Mouse (Mus musculus) left cerebral cortex, adult 11 months (tissue): Measurements from ENCODE around the gene Abr.

Source experiments
- DNase-seq: peaks from one replicate; pipeline ENCODE4 v3.0.0; 2022; ENCODE audit warnings: low spot score

Abr gene

GRCm38 (mm10) chr11:76493811-76494274 is 128.3 kb downstream of the Abr start:
- DNase-seq, result no peak

DNA sequence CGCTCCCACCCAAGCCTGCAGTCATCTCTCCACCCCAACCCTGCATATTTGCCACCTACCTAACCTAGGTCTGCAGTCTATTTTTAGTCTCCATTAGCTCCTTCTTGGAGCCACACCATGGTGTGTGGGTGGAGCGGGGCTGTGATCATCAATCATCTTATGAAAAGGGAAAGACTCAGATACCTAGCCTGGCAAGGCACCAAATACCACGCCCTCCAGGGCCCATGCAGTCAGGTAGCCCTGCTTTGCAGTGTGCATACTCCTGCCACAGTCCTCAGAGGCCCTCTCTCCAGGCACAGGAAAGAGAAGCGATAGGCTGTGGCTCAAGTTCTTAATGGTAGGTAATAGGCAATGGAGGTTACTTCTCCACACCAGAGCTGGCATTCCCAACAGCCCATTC is 128.9 kb downstream of the Abr start:
- no peak for DNase-seq

DNA sequence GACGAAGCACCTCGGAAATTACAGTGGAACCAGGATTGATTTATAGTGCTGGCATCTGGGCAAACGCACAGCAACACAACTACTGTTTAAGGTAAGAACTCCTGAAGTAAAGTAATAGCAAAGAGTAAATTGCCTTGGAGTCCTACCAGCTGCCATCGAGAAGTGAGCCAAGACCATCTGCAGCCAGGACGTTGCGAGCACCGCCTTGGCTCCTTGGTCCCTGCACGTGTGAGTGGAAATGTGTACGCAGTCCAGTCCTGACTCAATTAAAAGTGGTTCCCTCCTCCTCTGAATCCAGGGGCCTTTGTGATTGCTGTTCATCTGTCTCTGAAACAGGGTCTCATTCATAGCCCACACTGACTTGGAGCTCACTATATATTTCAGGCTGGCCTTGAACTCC is 130.3 kb downstream of the Abr start:
- no peak for DNase-seq

- DNase-seq, result no peak
Observed at GRCm38 (mm10) chr11:76489407-76489806, 132.7 kb downstream of the Abr start.

DNA sequence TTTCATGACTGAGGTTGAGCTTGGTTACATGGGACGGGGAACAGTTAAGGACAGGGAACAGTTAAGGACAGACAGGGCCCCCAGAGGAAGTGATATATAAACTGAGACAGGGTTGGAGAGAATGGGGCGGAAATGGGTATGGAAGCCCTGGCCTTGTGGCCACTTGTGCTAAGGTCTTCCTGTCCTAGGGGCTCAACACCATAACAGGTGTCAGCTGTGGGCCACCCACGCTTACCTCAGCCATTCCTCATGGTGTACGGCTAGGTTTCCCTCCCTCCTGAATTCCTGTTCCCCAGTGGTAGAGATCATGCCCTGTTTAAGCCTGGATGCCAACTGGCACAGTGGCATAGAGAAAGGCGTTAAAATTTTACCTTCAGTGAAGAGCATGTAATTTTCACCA is 135.1 kb downstream of the Abr start:
- DNase-seq, result no peak

DNA sequence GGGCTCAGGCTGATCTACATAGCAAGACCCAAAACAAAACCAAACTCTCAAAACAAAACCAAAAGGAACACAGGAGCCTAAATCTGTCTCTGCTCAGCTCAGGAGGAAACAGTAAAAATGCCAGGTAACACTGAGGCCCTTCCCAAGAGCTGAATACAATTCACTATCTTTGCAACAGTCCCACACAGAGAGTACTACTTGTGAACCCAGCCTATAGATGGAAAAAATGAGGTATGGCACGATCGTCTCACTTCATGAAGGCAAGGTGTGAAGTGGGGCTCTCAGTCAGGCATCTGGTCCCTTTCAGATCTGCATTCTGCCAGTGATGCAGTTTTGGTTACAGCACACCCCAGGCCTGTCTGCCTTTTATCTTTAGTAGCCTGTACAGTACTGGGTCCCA is 138.1 kb downstream of the Abr start:
- DNase-seq, result no peak

GRCm38 (mm10) chr11:76483171-76483727 is 138.9 kb downstream of the Abr start:
- no peak for DNase-seq

- DNase-seq, result no peak
Observed at GRCm38 (mm10) chr11:76482697-76483096, 139.4 kb downstream of the Abr start.

DNA sequence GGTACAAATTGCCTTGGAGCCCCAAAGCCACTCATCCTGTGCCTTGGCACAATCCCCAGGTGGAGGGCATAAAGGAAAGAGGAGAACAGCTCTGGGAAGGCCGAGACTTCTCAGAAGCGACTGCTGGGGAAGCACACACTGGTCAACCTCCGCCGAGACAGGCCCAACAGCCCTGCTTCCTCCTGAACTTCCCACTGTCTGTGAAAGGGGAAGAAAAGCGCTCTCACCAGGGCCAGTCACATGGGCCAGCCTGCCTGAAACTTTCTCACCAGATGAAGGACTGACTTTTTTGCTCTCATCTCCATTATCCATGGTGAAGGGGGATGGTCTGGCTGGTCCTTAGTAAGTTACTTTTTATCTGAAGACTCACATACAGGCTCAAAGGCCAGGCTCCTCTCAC is 139.9 kb downstream of the Abr start:
- no peak for DNase-seq

DNA sequence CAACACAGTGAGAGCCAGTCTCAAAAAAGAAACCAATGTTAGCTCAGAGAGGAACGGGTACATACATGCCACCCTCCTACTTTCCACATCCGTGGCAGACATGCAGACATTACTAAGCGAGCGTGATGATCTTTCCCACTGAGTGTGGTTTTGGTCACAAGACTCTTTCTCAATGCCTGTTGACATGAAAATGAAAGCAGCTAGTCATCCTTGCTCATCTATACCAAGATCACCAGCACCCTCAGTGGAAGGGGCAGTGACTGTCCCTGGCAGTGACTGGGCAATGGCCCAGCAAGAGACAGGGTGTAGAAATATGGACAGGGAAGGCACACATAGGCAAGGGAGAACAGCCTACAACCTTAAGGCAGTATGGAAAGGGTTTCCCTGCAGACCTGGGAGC is 142.4 kb downstream of the Abr start:
- DNase-seq, result no peak

- no peak for DNase-seq
Observed at GRCm38 (mm10) chr11:76478676-76479655, 143.1 kb downstream of the Abr start.

DNA sequence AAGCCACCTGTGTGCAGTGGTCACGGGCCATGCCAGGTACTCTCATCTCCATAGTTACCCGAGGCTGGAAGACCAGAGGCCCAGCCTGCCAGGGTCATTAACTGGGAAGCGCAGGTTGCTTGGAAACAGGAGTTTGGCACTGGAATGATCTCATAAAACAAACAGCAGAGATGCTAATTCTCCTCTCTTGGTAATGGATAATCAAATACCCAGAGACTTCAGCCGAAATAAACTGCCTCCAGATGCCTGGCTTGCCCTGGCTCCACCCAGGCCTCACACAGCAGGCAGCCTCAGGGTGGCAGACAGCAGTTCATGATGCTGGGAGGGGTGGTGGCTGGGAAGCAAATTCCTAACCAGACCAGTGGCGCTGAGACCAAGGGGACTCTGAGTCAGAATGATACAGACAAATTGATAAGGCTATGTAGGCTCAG is 145.0 kb downstream of the Abr start:
- no peak for DNase-seq

GRCm38 (mm10) chr11:76476376-76477094 is 145.6 kb downstream of the Abr start:
- no peak for DNase-seq

DNA sequence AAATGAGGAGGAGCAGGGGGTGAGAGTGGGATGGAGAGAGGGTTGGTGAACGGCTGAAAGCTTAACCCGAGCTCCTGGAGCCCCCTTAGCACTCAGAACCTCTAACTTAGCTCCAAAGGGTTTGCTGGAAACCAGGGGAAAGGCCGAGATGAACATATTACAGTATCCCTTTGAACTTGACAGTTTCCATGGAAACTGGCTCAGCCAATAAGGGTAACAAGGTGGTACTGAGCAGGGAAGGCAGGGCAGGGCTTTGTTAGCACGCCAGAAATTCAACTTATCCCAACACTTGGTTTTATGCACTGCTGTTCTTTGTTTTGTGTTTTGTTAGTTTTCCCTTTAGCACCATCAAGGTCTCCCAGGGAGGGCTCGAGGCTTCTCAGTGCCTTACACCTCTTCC is 149.5 kb downstream of the Abr start:
- DNase-seq, result no peak

- DNase-seq, result no peak
Observed at GRCm38 (mm10) chr11:76469311-76469998, 152.7 kb downstream of the Abr start.

DNA sequence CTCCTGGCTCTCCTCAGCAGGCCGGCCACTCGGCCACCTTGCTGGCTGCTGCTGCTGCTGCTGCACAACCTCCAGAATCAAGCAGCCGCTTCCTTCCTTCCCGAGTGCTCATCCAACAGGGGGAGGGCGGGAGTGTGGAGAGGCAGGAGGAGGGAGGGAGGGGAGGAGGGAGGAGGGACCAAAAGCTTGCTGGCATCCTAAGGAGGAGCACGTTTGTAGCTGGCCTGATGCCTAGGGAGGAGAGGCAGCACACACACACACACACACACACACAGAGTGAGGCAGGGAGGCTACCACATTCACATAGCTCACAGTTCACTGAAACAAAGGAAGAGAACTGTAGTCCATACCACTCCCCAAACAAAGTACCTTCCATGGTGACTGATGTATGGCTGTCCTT is 153.8 kb downstream of the Abr start:
- peak; percentile 48 for DNase-seq

- no peak for DNase-seq
Observed at GRCm38 (mm10) chr11:76467487-76468005, 154.6 kb downstream of the Abr start.

DNA sequence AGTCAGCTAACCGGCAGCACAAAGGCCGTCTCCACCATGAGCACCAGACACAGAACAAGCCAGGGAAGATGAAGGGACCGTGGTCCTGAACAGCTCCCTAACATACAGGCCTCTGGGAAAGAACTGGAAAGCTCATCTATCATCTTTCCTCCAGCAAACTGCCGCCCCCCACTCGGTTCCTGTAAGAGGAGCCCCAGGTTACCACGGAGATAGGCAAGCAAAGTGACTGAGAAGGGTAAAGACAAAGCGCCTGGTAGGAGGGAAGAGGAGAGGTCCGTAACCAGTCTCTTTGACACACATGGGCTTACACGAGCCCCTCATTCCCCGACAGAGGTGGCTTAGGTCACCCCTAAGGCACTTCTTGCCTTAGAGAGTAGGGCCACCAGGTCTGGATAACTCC is 155.0 kb downstream of the Abr start:
- no peak for DNase-seq

GRCm38 (mm10) chr11:76465879-76466278 is 156.2 kb downstream of the Abr start:
- no peak for DNase-seq

GRCm38 (mm10) chr11:76461696-76462095 is 160.4 kb downstream of the Abr start:
- DNase-seq, result no peak

DNA sequence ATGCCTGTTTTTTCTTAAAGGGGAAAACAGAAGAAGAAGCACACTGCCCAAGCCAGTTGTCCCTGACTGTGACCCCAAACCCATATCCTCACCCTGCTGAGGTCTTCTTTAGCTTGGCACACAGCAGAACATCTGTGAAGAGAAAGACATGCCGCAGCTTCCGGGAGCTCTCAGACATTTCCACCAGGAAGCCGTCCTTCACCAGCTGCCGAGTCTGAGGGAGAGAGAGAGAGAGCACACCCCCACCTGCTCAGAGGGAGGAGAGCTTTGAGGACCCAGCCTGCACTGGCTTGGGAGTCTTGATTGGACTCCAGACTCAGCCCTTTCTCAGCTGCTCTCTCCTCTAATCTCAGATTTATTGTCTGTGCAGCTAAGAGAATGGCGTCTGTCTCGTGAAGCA is 160.9 kb downstream of the Abr start:
- no peak for DNase-seq

DNA sequence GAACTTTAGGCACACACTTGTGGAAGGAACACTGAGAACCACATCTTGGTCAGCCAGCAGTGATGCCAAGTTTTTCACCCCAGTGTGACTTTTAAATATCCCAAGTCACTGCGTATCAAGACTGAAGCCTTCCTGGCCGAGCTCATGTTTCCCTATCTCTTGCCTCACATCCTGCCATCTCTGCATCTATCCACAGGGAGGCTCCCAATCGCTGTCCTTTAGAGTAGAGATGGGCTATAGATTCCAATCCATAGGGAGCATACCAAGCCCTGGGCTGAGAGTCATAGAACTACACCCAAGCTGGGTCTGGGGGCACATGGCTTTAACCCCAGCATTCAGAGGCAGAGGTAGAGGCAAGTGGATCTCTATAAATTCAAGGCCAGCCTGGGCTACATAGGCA is 162.6 kb downstream of the Abr start:
- DNase-seq, result no peak
